Mouse (Mus musculus): ENCODE measurements around the gene Postn.

Postn gene

DNA sequence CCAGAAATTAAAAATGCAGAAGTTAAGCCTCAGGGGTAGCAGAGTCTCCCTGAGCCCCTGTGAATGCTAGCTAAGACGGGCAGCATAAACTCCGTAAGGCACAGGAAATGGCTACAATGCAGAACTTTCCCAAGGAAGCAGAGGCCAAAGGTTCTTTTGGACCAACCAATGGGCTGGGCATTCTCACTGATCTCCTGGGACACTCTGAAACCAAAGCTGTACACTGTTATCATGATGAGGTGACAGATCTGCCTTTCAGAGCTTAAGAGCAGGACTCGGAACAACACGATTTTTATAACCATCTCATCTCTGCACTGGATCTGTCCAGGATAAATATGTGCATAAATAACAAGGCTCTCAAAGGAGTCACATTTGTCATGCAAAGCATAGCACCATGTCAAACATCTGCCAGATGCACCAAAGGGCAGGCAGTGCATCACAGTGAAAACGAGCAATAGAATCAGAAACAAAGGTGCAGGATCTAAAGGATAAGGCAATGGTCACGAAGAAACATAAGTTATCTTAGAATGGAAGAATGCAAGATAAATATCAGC lies 57.0 kb downstream of the Postn start:
- in situ Hi-C loops (cut with MboI, MseI) = no loop called here

DNA sequence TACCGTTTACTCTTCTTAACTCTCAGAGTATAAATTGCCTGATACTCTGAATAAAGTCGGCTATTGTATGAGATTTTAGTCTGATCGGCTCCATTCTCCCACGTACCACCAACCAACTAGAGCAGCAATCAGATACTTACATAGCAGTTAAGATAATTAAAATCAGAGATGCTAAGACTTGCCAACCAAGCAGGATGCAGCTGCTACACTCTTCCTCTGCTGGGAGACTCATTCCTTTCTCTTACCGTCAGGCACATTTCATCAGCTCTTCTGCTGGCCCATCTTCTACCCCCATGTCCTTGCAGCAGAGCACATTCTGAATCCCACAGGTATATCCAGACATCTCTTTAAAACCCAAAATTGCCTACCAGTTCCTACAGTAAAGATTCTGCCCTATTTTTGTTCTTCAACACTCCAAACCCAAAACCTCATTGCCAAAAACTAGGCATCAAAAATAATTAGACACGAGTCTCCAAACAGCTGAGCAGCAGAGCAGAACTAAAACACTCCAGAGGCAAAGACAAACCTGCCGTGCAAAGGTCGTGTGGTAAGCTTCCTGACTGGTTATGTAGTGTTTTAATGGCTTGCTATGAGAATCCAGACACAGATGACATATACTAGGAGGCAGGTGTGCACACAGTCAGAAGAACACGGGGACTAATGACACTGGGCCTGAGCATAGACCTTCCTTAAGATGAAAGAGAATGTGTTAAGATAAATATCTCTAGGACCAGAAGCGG lies 59.5 kb downstream of the Postn start:
- in situ Hi-C loops (cut with MboI, MseI) = no loop called here

DNA sequence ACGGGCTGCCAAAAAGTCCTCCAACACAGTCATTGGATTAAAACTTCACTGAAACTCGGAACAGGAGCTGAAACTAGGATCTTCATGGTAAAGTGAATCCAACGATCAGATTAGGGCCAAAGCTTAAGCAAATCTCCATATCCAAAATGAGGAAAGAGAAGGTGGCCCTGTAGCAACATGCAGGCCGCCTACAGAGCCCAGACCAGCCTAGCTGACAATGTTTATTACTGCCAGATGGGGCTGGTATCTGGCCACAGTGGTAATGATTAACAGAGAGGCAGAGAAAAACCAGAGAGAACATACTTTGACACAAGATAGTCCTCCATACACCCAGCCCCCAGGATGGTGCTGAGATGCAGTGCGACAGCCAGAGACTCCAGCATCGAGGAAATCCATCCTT lies 60.1 kb downstream of the Postn start:
- in situ Hi-C loops (cut with MboI, MseI) = no loop called here

DNA sequence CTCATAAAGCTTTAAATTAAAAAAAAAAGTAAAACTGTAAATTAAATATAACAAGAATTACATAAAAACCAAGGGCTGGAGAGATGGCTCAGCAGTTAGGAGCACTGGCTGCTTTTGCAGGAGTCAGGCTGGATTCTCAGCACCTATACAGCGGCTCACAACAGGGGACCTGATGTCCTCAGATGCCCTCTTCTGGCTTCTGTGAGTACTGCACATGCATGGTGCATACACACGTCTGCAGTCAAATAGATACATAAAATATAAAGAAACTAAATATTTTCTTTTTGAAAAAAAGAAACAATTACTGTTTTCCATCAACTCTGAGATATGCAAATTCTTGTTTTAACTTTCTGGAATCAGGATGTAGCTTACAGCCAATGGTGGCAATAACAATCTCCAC lies 60.8 kb downstream of the Postn start:
- in situ Hi-C loops (cut with MboI, MseI) = no loop called here

DNA sequence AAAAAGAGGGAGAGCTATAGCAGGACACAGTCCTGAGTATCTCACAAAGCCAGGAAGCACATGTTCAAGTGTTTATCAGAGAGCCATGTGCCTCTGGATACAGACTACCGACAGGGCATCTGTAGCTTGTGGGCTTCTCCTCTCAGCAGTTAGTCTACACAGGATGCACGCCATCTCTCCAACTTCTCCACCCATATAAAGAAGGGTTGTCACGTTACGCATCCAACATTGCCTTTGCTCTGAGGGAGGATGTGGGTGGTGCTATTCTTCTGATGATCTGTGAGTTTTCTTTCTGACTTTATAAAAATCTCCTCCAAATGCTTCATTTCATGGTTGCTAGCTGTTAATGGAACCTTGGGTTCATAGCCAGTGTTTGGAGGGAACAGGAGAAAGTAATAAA lies 63.2 kb downstream of the Postn start:
- in situ Hi-C loops (cut with MboI, MseI) = no loop called here

DNA sequence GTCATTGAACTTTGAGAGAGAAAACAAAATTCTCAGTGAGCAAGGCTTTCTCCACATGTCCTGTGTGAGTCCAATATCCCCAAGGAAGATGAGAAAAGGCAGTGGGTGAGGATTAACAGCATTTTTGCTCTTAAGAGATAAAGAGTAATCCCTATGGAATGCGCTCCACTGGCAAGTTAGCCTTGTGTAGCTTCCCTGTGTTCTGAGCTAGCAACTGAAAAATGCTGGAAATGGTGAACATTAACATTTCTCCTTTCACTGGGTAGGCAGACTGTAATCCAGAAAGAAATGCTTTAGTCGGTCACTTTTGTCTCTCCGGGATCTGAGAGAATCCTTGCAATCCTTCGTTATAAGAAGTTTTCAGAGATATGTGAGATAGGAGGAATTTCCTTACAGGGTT lies 70.8 kb downstream of the Postn start:
- in situ Hi-C loops (cut with MboI, MseI) = no loop called here

DNA sequence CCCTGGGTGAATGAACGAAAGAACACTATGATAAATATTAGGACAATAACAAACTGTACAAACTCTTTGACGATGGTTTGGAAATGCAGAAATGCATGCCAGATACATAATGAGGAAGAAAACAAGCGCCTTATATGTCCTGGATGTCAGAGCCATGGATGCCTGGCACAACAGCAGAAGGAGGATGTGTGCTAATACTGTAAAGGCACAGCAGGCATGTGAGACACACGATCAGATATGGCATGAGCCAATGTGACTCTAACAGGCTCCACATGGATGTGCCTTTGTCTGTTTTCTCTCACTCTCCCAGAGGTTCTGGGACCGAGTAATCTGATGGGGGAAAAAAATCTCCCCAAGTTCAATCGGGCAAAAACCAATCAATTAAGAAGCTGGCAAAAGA lies 71.3 kb downstream of the Postn start:
- in situ Hi-C loops (cut with MboI, MseI) = no loop called here

DNA sequence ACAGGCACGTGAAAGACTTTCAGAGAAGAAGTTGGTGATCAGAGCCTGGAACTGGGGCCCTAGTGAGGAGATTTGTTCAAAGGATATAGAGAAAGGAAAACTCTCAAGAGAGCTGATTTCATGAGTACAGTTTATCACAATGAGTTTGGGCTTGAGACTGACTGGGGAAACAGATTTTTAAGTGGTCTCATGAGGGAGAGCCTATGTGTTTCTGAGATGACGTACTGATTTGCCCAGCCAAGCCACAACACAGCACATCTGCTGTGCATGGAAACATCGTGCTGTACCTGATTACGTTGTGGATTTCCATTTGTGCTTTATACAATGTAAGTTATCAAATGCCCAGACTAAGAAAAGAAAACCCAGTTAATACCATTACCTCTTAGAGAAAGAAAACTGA lies 71.7 kb downstream of the Postn start:
- in situ Hi-C loops (cut with MboI, MseI) = no loop called here

DNA sequence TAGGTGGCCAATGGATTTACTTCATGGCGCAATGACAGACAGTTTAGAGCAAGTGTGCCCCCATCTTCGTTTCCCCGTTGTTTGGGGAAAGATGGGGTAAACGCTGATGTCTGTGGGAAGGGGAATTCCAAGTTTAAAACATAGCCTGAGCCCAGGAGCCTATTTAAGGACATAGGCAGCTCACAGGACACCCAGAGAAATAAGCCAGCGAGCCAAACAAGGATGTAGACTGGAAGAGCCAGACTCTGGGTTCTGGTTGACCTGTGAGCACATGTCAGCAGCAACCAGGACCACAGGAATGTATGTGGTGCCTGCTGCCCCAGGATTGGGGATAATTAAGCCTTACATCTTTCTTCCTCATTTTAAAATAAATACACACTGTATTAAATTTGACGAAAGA lies 73.7 kb downstream of the Postn start:
- in situ Hi-C loops (cut with MboI, MseI) = no loop called here

DNA sequence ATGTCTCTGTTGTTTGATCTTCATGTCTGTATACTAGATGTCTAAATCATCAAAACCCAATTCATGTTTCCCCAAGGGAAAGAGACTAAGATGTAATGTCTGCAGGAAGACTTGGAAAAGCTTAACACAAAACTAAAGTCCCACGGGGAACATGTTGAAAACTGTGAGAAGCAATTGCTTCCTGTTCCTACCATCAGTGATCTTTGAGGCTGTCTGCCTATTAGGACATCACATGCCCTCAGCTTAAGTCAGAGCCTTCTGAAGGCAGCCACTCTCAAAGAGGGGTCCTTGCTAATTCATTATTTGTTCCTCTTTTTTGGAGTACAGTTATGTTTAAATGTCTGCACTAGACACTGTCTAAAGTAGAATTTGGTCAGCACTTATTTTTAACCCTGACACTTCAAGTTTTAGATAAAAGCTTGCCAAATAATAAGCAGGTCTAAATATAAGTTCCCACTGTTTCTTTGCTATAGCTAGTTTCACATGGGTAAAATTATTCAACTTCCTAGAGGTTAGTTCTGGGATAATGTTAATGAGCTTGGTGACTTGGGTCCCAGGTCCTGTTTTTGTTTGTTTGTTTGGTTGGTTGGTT lies 75.6 kb downstream of the Postn start:
- in situ Hi-C loops (cut with MboI, MseI) = no loop called here
